Mouse (Mus musculus) ES-Bruce4 (cell line): ENCODE measurements at regions not wholly inside any gene's neighbourhood (a gene's known extent, or its start where the extent isn't known, plus 50 kb on each side); places are given as distances from the start of the nearest gene placed in this dataset.

Source experiments
- CTCF ChIP-seq: IDR thresholded peaks from one replicate; pipeline ENCODE4 v1.8.1; 2011; ENCODE audit warnings: low read depth, low read length
- POLR2A ChIP-seq: IDR thresholded peaks from one replicate; pipeline ENCODE4 v1.8.1; 2011; ENCODE audit warnings: low read length; ENCODE audit not compliant: insufficient read depth

DNA sequence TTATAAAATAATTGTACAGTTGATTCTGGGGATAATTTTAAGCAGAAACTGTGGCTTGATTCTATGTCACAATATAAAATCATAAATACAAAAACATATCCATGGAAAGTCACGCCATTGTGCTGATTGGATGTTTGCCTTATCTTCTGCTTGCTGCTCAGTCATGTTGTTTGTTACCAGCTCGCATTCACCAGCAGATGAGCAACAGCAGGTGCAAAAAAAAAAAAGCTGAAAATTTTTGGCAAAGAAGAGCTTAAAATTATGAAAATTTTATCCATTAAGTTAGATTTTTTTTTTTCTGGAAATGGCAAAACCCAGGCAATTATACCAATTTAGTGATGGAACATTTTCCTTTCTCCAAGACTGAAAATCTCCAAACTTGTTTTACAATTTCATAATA is 115.2 kb upstream of the Crbn start:
- TF ChIP-seq CTCF: no peak
- TF ChIP-seq POLR2A: no peak
